Mouse (Mus musculus) spleen, adult 18-20 months (tissue): ENCODE results near the gene Pax3.

Experiments
- DNase-seq, 2 experiments: peaks; one replicate each; pipeline ENCODE4 v3.0.0; 2022; ENCODE audit warnings: mixed read lengths in 2 of 2

The Pax3 gene

GRCm38 (mm10) chr1:78198319-78198940 is 1.5 kb upstream of the Pax3 start:
- DNase-seq = no peak

GRCm38 (mm10) chr1:78197351-78198234 is 659 bp upstream of the Pax3 start:
- DNase-seq = no peak

- DNase-seq = no peak
Observed at GRCm38 (mm10) chr1:78195771-78196712, 892 bp downstream of the Pax3 start.

- DNase-seq = no peak
Observed at GRCm38 (mm10) chr1:78195145-78195544, 1.8 kb downstream of the Pax3 start.

- no peak for DNase-seq
Observed at GRCm38 (mm10) chr1:78194381-78195047, 2.4 kb downstream of the Pax3 start.

GRCm38 (mm10) chr1:78193465-78193991 is 3.4 kb downstream of the Pax3 start:
- no peak for DNase-seq

GRCm38 (mm10) chr1:78192746-78193464 is 4.0 kb downstream of the Pax3 start:
- DNase-seq = no peak

- DNase-seq = no peak
Observed at GRCm38 (mm10) chr1:78192217-78192735, 4.7 kb downstream of the Pax3 start.

GRCm38 (mm10) chr1:78191761-78192160 is 5.2 kb downstream of the Pax3 start:
- DNase-seq = no peak

GRCm38 (mm10) chr1:78191331-78191730 is 5.6 kb downstream of the Pax3 start:
- no peak for DNase-seq

GRCm38 (mm10) chr1:78190386-78191111 is 6.4 kb downstream of the Pax3 start:
- no peak for DNase-seq

- DNase-seq = no peak
Observed at GRCm38 (mm10) chr1:78189501-78190345, 7.2 kb downstream of the Pax3 start.

- DNase-seq = no peak
Observed at GRCm38 (mm10) chr1:78189016-78189415, 7.9 kb downstream of the Pax3 start.

- no peak for DNase-seq
Observed at GRCm38 (mm10) chr1:78188299-78188698, 8.6 kb downstream of the Pax3 start.

- no peak for DNase-seq
Observed at GRCm38 (mm10) chr1:78187788-78188173, 9.2 kb downstream of the Pax3 start.

GRCm38 (mm10) chr1:78187122-78187787 is 9.7 kb downstream of the Pax3 start:
- DNase-seq = no peak

GRCm38 (mm10) chr1:78182954-78183353 is 14.0 kb downstream of the Pax3 start:
- no peak for DNase-seq

- no peak for DNase-seq
Observed at GRCm38 (mm10) chr1:78181882-78182281, 15.1 kb downstream of the Pax3 start.

GRCm38 (mm10) chr1:78172334-78172733 is 24.6 kb downstream of the Pax3 start:
- no peak for DNase-seq
